Mouse (Mus musculus) cerebellum, adult 2 months (tissue): ENCODE data around the gene Pxdn. TPM values are rescaled to one million over a fixed set of nuclear protein-coding genes. Genes with fewer than 3 reads are reported as not detected.
A peak's percentile ranks its signal among the peaks of the same experiment; 100 is the strongest.

Experiments
- DNase-seq, 2 experiments: peaks; one replicate each; pipeline ENCODE4 v3.0.0; 2021
- H3K27ac ChIP-seq: fragments of 200-500 bp; 2 replicates; pipeline ENCODE4 v1.5.1; 2012; ENCODE audit warnings: low read length, control low read depth, inconsistent platforms; ENCODE audit not compliant: insufficient read depth
- H3K27me3 ChIP-seq: fragments of 200-500 bp; 2 replicates; pipeline ENCODE4 v1.6.1; 2012; ENCODE audit warnings: inconsistent platforms, mild to moderate bottlenecking, low read length, moderate library complexity; ENCODE audit not compliant: control insufficient read depth, insufficient read depth
- H3K4me1 ChIP-seq: fragments of 200-500 bp; 2 replicates; pipeline ENCODE4 v1.6.1; 2011; ENCODE audit warnings: low read length; ENCODE audit not compliant: control insufficient read depth, insufficient read depth
- H3K4me3 ChIP-seq: fragments of 200-500 bp; replicated peaks from 2 replicates; pipeline ENCODE3; 2011; ENCODE audit warnings: mild to moderate bottlenecking, low read depth, low read length, control low read depth; ENCODE audit not compliant: insufficient read depth
- CTCF ChIP-seq: fragments of 200-500 bp; IDR thresholded peaks from 2 replicates; pipeline ENCODE4 v1.5.1; 2011; ENCODE audit warnings: low read depth, mild to moderate bottlenecking, control low read depth, low read length, moderate library complexity, borderline replicate concordance; ENCODE audit not compliant: insufficient read depth
- POLR2A ChIP-seq: fragments of 200-500 bp; IDR thresholded peaks from 2 replicates; pipeline ENCODE4 v1.6.1; 2011; ENCODE audit warnings: low read length, control low read depth, borderline replicate concordance; ENCODE audit not compliant: insufficient read depth
- WGBS: fragments of 180-500 bp; shearing (Covaris S2); methylation state at CpG from one replicate; pipeline ENCODE4 v1.1.7; 2018; 5-methylcytosine and 5-hydroxymethylcytosine counted together
- polyA plus RNA-seq: library from polyadenylated mRNA; depleted of rRNA; stranded (reverse); fragments of >200 nt; gene quantifications from 2 replicates; pipeline ENCODE4 v1.2.3, GENCODE M21; 2012

Gene Pxdn
- polyA plus RNA-seq, 1 experiment: 12.1 TPM

DNA sequence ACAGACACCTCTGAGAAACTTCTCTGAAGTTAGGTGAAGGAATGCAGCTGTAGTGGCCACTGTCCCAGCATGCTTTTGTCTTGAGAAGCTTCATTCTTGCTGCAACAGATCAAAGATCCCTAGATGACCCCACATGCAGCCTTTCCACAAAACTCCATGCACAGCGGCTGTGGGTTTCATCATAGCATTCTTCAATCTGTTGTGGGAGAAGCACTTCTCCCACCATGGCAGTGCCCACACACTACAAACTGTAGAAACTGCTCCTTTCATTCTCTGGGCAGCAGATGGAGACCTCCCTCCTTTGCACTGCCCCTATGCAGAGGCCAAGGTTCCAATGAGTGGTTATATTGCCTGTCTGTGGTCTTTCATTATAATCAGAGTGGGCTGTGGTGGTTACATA is 91.7 kb downstream of the Pxdn start:
- 93% methylated on average over 1 of the region's 1 CpGs for WGBS

DNA sequence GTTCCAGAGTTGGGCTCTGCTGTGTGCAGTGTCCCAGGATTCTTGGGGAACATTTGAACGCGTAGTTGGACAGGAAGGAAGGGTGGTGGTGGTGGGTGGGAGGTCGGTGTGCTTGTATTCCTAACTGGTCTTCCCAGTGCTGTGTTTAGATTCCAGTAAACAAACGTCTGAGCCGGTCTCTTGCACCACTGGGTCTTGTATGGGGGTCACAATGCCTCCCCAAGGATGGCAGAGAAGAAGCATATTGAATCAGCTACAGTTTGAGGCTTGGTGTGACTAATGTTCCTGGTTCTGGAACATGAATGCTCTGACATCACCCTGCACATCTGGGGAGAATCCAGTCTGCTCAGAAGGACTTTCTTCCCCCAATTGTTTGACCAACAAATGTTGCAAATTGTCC is 93.2 kb downstream of the Pxdn start:
- Histone ChIP-seq H3K4me1 (no peaks in the 10 kb centered on the region), H3K27ac (no peak overlapping the region), H3K4me3 (no peak overlapping the region), H3K27me3 (no peaks in the 10 kb centered on the region)
- no peak for DNase-seq
- WGBS: 83% methylated on average over 5 of the region's 5 CpGs
- TF ChIP-seq POLR2A (no peak), CTCF (no peak)

More for the DNA sequence above, 91.7 kb downstream of the Pxdn start:
- Histone ChIP-seq H3K4me3 (no peak overlapping the region), H3K27ac (no peak overlapping the region), H3K27me3 (no peaks in the 10 kb centered on the region), H3K4me1 (no peaks in the 10 kb centered on the region)
- no peak for DNase-seq
- TF ChIP-seq CTCF: no peak
- TF ChIP-seq POLR2A: no peak

DNA sequence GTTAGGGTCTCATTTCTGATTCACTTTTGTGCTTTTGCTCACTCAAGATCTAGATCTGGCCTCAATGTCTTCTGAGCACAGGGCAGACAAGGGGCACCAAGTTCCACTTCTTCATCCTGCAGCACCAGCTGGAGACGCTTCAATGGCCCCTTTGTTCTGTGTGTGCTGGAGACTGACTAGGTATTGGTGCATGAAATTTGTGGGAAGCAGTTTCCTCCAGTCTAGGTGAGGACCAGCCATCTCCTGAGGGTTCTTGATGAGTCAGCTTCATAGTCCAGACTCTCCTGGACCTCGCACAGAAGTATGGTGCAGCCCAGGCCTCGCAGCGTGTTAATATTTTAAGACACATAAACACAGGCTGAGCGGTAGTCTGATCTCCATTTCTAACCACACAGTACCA is 97.3 kb downstream of the Pxdn start:
- WGBS: 84% methylated on average over 5 of the region's 5 CpGs
- TF ChIP-seq POLR2A: no peak
- no peak for TF ChIP-seq CTCF
- H3K27ac ChIP-seq: no peak overlapping the region

DNA sequence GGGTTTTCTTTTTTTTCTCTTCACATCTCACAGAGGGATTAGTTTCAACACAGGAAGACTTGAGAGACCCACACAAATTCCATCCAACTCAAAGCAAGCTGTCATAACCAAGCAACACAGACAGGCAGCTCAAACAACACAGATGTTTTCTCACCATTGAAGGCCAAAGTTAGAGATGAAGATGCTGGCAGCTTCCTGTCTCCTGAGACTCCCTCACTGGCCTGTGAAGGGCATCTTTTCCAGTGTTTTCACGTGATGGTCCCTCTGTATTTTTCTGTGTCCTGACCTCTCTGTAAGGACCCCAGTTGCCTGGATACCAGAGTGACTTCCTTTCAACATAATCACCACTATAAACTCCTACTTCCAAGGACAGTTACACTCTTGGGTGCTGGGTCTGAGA is 98.0 kb downstream of the Pxdn start:
- H3K27ac ChIP-seq: no peak overlapping the region
- no peaks in the 10 kb centered on the region for H3K4me1 ChIP-seq
- WGBS: 58% methylated on average over 1 of the region's 1 CpGs
- DNase-seq: no peak
- TF ChIP-seq CTCF: no peak
- no peak for TF ChIP-seq POLR2A
- H3K4me3 ChIP-seq: no peak overlapping the region
- H3K27me3 ChIP-seq: no peaks in the 10 kb centered on the region

More for the DNA sequence above, 97.3 kb downstream of the Pxdn start:
- Histone ChIP-seq H3K27me3 (no peaks in the 10 kb centered on the region), H3K4me3 (no peak overlapping the region), H3K4me1 (no peaks in the 10 kb centered on the region)
- DNase-seq: no peak

DNA sequence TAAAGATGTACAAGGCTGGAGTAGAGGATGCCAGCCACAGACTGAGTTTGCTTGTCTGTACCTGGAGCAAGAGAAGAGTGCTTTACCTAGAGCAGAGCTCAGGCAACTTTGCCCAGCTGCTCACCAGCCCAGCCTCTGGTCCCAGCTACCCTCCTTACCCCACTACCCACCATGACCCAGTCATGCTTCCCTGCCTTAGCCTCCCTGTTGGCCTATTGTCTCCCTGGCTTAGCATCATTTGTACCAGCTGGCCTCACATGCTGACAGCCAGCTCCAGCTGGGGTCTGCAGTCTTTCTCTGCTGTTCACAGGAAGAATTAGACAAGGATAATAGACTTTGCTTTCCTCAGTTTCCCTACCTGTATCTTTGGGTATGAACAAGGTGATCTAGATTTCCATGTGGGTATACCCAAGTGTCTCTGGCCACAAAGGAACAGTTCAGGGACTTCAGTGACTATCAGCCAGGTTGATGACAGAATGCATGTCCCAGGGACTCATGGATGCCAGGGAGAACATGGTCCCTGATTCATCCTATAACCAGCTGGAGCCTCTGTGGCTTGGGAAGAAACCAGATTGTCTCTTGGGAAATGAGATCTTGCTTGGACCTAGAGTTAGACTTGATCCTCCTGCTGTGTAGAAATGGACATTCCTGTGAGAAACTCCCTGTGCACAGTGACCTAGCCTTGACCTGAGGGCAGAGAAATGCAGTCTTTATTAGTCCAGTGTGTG is 98.6 kb downstream of the Pxdn start:
- no peak for TF ChIP-seq CTCF
- TF ChIP-seq POLR2A: no peak
- no peaks in the 10 kb centered on the region for H3K4me1 ChIP-seq
- no peak overlapping the region for H3K27ac ChIP-seq
- H3K4me3 ChIP-seq: no peak overlapping the region
- no peak for DNase-seq
- no peaks in the 10 kb centered on the region for H3K27me3 ChIP-seq

DNA sequence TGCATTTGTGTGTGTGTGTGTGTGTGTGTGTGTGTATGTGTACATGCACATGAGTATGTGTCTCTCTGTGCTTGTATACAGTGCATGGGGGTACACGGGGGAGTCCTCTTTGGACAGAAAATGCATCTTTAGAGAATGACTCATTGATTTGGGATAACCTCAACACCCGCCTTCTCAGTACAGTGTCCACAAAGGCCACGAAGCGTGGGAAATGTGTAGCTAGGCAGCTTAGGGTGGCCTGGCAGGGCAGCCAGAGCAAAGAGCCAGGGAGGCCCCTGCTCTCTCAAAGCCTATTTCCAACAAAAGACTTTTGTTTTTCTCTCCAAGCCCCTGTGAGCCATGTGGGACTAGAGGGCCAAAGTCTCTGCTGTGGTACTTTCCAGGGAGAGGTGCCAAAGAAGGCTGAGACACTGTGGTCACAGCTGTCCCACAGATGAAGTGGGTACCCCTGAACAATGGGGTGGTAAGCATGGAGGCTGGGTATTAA is 99.2 kb downstream of the Pxdn start:
- WGBS: 48% methylated on average over 4 of the region's 4 CpGs
- no peak overlapping the region for H3K27ac ChIP-seq
- H3K4me3 ChIP-seq: no peak overlapping the region
- no peaks in the 10 kb centered on the region for H3K4me1 ChIP-seq
- TF ChIP-seq CTCF (no peak), POLR2A (no peak)
- H3K27me3 ChIP-seq: no peaks in the 10 kb centered on the region
- peak in 1 of 2 experiments; percentile 14 for DNase-seq

DNA sequence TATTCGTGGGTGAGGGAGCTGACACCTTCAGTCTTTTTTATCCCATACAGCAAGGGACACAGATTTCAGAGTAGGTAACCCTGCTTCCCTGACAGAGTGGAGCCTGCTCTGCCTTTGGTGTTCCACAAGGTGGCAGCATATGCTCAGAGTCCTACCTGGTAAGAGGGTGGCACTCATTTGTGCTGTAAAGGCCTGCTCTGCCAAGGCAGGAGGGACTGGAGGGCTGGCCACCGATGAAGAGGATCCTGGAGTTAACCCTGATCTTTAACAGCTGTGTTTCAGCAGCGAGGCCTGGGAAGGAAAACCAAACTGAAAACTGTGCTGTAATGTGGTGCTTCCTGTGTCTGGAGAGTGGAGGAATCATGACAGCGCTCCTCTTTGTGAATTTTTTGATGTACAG is 102.2 kb downstream of the Pxdn start:
- Histone ChIP-seq H3K27ac (no peak overlapping the region), H3K4me3 (no peak overlapping the region), H3K27me3 (no peaks in the 10 kb centered on the region), H3K4me1 (no peaks in the 10 kb centered on the region)
- WGBS: 36% methylated on average over 4 of the region's 4 CpGs
- peak; percentile 64 for TF ChIP-seq CTCF
- no peak for TF ChIP-seq POLR2A
- DNase-seq: peak; percentile 23 to 32

DNA sequence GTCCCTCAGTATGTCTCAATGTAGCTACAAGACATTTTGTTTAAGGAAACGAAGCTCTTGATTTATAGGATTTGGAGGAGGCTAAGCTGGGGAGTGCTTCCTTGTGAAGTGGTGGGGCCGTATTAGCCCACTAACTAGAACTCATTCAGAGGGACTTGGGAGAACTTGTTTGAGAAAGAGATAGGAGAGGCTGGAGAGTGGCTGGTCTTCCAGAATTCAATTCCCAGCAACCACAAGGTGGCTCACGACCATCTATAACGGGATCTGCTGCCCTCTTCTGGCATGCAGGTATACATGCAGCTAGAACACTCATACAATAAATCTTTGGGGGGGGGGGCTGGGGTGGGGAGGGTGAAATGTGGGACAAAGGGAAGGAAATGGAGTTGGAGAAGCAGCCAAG is 102.7 kb downstream of the Pxdn start:
- peak in 1 of 2 experiments; percentile 25 for DNase-seq
- no peak overlapping the region for H3K4me3 ChIP-seq
- no peaks in the 10 kb centered on the region for H3K4me1 ChIP-seq
- 41% methylated on average over 4 of the region's 4 CpGs for WGBS
- no peak overlapping the region for H3K27ac ChIP-seq
- no peaks in the 10 kb centered on the region for H3K27me3 ChIP-seq
- TF ChIP-seq CTCF: peak; percentile 52; the same call in 1 of the 2 replicates
- TF ChIP-seq POLR2A: no peak
